Mouse (Mus musculus) A20 (cell line): ENCODE data around the gene Iqsec3.
A peak's percentile ranks its signal among the peaks of the same experiment; 100 is the strongest.

Experiments
- DNase-seq: peaks from one replicate; pipeline ENCODE4 v3.0.0-alpha.2; 2011; ENCODE audit warnings: low read depth, low spot score

Gene Iqsec3

DNA sequence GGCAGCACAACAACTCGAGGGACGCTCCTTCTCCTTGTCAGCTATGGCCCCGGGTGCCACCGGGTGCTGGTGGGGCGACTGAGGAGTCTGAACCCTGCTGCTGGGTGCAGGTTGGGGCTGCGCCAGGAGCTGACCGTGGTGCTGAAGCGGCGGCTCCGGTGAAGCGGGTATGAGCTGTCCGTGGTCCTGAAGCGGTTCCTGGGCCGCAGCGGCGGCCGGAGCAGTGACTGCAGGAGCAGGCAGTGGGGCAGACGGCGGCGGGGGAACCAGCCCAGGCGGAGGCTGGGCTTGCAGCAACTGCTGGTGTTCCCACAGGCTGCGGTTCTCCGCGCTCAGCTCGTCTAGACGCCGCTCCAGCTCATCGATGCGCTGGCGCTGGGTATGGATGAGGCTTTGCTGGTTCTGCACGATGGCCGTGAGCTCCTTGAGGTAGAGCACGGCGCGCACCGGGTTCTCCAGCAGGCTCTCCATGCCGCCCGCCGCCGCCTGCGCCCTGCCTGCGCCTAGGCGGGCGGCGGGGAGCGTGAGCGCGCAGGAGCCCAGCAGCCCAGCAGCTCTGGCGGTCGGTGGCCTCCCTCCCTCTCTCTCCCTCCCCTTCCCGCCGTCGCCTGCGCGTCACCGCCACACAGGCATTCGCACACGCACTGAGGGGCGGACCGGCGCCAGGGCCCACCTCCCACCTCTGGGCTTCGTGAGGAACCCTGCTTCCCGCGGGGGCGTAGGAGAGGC lies at the start of gene Iqsec3:
Iqsec3 (minus strand) TSS at position 586 of the 729 bp plus-strand sequence.
- peak; percentile 64 for DNase-seq

DNA sequence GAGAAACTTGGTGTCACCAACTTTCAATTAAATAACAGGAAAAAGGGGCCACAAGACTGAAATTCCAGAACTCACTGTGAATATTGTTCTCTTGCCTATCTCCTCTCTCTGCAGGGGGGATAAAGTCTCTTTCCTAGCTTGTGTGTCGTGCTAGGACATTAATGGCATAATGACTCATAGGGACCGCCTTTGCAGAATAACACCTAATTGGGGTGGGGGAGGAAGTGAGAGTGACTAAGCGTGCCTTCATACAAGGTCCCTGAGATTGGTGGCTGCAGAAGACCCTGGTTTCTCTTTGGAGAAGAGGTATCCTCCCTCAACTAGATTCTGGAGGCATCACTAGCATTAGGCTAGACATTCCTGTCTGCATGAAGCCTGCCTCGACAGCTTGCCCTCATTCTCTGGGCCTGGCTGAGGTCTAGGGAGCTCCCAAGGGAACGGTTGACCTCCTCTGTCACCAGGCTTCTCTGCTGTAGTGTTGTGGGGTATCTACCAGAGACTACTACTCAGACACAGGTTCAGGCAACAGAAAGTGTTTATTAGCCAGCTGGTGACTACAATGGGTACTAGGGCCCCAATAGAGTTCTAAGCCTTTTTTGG lies 48.7 kb upstream of the Iqsec3 start:
- no peak for DNase-seq

DNA sequence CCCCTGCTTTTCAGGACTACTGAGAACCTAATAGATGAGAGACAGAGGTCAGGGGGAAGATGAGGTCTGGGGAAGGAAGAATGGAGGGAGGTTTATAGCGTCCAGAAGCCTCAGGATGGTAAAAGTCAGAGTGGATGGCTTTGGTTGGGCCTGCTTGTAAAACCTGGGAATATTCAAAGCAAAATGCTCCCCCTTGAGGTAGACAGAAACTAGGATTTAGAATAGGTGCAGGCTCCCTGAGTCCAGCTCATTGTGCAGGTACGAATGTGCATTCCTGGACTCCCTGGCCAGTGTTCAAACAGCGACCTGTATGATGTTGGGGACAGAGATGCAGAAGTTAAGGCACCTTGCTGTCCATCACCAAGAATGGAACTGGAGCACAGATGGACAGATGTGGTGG lies 47.6 kb upstream of the Iqsec3 start:
- DNase-seq = no peak

DNA sequence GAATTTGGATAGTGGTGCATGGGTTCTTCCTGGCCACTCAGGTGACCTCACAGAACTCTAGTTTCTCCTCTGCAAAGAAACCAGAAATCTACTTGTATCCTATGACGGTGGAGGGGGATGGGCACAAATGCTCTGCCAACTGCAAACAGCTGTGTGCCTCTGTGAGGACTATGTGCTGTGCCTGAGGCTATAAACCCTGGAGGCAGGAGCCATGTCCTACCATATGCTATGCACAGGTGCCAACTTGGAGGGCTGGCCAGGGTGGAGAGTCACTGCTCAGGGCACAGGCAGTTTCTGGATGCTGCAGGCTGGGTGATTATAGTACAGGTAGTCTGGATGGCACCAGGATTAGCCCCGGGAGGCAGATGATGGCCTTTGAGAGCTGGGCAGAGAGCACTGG lies 46.4 kb upstream of the Iqsec3 start:
- no peak for DNase-seq

DNA sequence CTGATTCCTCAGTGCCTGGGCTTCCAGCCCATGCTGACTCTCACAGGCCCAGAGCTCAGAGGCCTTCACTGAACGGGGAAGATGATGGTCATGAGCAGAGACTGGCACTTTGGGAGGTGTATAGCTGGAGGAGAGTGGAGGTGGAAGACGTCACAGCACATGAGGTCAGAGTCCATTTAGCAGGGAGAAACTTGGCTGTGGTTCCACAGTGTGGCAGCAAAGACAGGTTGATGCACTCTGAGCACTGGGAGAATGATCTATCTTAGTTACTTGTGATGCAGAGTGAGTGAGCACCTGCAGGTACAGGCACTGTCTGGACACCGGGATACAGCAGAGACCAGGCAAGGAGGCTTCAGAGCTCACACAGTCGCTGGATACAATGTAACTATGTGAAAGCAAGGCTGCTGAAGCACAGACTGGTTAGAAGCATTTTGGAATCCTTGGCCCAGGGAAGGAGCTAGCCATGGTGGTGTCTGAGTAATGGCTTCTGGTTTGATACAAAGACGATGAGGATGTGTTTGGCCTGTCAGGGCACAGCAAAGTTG lies 45.9 kb upstream of the Iqsec3 start:
- no peak for DNase-seq

DNA sequence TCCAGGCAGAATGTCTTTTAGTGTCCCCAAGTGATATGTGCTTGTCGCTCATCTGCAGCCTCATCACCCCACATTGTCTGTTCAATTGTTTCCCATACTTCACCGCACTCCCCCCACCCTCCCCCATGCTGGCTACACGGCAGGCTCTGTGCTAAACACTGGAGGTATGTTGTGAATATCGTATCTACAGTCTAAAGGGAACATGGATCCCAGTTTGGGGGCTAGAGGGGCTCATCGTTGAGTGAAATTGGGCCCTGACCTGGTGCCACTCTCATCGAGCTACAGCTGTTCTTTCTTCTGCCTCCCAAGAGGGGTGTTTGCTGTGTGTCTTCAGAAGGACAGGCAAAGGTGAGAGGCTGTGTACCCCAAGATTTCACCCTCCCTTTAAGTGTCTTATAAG lies 44.2 kb upstream of the Iqsec3 start:
- DNase-seq = no peak

DNA sequence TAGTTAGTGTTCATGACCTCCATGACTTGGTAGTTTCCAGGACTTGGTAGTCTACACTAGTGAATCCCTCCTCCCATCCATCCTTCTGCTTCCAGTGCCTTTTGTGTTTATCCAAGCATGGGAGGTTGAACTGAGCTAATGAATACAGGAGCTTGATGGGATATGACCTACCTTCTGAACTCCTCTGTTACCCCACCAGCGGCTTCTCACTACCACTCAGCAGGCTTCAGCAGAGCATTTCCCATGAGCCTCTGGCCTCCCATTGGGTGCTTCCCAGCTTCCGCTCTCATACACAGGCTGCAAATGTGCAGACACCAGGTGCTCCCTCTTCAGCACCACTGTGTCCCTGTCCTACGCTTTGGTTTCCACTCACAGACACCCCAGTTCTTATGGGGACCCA lies 36.9 kb upstream of the Iqsec3 start:
- no peak for DNase-seq

DNA sequence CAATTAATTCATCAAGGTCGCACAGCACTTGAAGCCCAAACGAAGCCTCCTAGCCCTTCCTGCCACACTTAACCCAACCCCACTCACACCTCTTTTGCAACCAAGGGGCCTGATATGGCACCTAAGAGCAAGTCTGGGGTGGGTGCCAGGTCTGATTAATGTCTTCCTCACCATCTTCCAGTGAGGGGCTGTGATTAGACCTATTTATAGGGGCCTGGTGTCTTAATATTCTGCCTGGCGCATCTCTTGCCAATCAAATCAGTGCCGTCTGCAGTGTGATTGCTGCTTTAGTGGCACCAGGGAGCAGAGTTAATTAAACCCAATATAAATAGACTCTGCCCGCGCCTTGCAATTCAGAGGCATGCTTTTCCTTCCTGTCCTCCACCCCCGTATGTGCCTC lies 36.4 kb upstream of the Iqsec3 start:
- DNase-seq = no peak

DNA sequence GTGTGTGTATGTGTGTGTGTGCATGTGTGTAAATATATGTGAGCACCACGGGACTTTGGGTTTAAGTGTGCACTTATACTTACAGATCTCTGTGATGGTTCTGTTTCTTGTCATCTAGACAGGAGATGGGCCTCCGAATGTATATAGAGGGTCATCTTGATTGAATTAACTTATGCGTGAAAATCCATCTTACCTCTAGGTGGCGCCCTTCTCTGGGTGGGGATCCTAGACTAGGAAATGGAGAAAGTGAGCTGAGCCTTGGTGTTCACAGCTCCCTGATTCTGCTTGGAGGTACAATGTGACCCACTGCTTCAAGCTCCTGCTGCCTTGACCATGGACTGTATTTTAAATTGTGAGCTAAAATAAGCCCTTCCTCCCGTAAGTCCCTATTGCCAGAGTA lies 34.8 kb upstream of the Iqsec3 start:
- DNase-seq = peak; percentile 30

DNA sequence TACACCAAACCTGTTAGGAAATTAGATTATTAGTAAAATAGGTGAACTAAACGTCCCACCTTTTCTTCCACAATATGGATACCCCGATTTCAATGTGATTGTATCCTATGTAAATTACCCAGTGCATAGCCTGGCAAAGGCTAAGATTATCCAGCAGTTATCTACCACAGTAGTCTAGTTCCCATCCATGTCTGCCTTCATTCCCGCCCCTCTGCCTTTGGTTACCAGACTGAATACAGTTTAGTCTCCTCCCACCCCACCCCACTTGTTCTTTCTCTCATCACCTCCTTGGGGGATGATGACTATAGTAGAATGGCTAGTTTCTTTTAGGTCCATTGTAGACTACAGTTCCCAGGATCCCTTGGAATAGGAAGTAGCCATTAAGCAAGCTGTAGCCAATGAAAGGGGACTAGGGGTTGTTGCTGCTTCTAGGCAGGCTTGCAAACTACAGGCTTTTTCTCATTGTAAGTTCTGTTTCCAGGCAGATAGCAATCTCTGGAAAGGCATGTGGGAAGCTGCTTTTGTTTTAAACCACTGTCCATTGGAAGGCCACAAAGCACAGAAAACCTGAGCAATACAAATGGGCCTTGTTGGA lies 27.7 kb upstream of the Iqsec3 start:
- DNase-seq = no peak

DNA sequence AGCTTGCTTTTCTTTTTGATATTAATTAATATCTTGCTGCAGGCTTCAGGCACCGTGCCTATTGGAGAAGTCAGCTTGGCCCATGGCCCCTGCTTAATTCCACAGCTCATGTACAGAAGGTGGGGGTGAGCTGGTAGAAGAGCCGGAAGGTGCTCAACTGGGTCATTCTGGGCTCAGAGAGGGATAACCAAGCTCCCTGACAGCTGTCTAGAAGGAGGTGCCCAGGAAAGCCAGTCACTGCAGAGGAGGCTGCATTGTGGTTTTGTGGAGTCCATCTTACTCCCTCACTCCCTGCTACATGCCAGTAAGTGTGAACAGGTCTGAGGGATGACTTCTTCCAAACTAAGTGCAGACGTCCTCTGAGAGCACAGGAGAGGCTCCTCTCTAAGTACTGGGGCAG lies 26.4 kb upstream of the Iqsec3 start:
- no peak for DNase-seq

DNA sequence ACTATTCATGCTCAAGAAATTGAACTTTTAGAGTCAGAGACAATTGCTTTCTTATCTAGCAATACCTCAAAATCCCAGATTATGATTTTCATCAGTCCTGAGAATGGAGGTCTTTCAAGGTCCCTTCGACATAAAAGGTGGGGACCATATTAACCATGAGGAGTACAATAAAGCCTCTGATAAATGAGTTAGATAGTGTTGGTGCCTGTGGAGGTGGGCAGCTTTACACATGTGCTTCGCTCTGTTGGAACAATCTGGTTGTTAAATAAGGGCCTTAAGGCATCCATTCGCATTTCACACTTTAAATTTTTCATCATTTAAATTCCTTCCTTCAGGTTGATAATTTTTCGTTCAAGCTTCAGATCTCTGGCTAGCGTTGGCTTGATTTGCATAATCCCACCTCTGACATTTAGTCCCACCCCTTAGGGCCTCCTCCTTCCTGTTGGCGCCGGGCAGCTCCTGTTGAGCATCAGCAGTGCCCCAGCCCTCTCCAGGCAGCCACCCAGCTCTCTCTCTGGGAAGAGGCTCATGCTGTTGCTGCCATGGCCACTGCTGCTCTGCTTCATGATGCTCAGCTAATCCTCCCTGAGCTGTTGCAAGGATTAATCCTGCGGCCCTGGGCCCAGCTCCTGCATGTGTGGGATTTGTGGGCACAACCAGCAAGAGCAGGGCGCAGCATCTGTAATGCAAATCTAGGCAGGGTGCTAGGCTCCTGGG lies 25.5 kb upstream of the Iqsec3 start:
- DNase-seq = no peak

DNA sequence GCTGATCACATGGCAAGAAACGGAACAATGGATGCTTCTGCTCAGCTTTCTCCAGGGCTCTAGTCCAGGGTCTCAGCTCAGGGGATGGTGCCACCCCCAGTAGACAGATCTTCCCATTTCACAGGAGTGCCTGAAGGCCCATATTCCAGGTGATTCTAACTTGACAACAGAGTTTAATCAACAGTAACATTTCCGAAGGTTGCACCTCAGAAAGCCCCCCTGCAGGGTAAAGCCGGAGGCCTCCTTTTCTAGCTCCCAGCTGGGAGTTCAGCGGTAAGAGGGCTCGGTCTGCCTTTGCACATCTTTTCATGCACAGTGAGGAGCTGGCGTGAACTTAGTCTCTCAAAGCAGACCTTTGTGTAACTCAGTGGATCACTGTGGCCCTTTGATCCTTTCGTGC lies 22.1 kb upstream of the Iqsec3 start:
- DNase-seq = no peak

DNA sequence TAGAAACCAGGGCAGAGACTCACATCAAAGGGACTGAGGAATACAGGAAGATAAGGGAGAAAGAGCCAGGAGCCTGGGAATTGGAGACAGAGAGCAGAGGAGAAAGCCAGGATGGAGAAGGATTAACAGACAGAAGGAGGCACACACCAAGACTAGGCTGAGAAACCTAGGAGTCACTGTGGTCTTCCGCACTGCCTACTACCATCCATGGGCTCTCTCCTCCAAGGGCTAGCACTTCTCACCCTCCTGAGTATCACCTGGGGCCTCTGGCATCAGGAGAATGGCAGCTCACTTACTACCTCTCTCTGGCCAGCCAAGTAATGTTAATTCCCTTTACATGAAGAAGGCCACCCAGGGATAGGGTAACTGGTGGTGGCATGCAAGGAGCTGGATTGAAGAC lies 21.5 kb upstream of the Iqsec3 start:
- no peak for DNase-seq

DNA sequence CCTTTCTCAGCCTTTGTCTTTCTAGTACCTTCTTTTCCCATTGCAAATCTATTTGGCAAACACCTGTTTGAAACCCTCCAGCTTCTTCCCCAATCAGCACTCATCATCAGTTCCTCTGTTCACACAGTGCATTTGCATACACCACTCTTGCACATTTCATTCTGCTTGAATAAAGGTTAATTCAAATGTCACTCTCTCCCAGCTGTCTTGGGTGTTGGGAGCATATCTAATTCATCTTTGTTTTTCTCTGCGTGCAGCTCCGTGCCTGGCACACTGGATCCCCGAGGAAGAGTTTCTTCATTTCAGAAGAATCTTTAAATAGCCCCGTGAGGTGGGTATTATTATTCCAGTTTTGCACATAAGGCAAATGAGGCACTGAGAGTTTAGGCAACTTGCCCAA lies 20.8 kb upstream of the Iqsec3 start:
- no peak for DNase-seq

DNA sequence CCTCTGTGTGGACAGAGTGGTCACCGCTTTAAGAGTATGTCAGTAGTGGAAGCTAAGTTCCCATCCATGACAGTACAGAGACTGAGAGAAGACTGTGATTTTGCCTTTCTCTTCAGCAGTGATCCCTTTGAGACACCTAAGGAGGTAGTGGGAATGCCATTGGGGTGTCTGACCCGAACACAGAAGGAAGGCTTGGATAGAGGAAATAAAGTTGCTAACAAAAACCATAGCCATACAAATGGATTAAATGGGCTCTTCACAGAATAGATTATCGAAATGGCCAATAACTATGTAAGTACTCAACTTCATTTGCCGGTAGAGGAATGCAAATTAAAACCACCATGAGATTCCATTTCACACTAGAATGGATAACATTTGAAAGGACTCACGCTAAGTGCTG lies 17.9 kb upstream of the Iqsec3 start:
- DNase-seq = no peak

DNA sequence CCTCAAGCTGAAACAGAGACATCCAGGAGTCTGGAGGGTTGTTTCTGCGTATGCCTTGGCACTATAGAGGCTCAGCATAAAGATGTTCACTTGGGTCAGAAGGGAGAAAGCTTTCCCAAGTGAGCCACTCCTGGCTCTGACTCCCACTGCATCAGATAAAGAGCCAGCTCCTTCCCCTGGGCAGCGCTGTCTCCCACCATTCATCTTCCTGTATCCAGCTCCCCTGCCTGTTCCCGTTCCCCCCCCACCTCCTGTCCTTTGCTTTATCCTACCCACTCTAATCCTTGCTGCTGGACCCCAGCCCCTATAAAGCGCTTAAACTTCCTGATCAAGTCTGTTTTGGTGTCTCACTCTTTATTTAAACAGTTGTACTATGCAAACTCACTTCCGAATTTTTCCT lies 1.2 kb downstream of the Iqsec3 start:
- no peak for DNase-seq

DNA sequence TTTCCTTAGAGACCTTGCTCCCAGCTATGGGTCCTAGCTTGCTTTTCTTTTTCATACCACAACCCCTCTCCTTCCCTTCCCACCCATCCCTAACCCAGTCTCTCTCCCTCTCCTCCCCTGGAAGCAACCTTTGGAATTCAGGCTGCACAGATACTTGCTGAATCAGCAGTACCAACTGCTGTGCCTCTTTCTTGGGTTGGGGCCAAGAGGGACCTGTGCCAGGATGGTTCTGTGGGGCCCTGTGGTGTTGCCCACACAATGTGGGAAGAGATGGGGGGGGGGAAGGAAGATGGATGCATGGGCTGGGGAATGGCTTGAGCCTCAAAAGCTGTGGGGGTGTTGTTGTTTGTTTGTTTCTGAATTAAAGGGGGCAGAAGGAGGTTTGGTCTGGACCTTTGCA lies 5.2 kb downstream of the Iqsec3 start:
- DNase-seq = no peak

DNA sequence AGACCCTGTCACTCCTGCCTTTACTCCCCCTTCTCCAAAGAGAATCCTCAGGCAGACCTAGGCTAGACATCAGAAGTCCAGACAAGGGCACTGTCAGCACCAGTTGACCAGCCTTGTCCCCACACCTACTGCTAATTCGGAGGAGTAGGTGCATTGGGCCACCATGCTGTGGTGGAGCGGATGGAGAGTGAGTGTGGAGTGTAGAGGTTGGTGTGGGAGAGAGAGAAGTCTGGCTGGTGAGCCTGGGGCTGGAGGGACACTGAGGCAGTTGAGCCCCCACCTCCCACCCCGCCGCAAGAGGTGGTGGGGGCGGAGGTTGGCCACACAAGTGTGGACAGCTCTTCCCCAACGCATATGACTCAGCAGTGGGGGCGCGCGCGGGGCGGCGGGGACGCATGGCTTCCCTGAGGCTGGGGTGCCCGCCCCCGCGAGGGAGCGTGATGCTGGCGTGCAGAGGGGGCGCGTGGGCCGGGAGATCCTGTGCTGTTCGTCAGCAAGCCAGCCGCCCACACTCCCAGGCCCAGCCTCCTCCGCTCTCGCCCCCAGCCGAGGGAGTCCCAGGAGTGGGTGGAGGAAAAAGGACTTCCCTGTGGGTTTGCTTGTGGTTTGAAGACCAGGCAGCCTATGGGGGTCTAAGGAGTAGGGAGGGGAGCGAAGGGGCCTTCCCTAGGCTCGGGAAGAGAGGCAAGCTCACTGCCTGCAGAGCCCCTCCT lies 10.7 kb downstream of the Iqsec3 start:
- DNase-seq = no peak

DNA sequence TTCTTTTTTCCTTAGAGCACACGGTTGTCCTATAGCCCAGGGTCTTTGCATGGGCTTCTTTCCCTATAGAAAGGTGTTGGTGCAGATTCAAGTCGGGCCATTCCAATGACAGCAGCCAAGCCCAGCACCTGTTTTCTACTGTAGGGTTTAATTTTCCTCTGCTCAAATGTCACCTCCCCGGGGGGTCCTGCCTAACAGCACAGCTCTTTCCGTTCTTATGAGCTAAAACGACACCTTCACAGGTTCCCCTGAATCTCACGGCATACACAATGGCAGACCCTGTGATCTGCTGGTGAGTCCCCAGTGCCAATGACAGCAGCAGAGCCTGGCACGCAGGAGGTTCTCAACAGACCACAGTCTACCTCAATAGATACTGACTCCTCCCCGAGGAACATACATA lies 16.1 kb downstream of the Iqsec3 start:
- no peak for DNase-seq

DNA sequence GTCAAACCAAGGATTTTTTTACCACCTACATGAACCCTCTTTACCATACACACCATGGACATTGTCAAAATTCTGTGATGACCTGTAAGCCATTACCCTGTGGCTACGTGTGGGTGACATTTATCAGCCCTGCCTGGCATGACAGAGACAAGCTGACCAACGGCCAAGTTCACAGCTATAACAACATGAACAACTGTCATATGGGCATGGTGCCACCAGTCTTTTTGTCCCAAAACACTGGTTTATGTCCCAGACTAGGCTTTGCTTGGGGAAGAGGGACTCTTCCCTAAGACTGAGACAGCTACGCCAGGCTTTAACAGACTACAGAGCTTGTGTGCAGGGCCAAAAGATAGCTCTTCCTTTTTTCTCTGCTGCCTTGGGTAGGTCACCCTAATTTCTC lies 16.8 kb downstream of the Iqsec3 start:
- no peak for DNase-seq
